Mouse (Mus musculus) bone marrow, adult 2 months (tissue): ENCODE measurements at regions not wholly inside any gene's neighbourhood (a gene's known extent, or its start where the extent isn't known, plus 50 kb on each side); places are given as distances from the start of the nearest gene placed in this dataset.

Experiments used
- CTCF ChIP-seq: fragments of 200-500 bp; IDR thresholded peaks from 2 replicates; pipeline ENCODE4 v1.5.1; 2011; ENCODE audit warnings: low read length, control low read depth; ENCODE audit not compliant: control insufficient read depth, insufficient read depth
- POLR2A ChIP-seq: fragments of 200-500 bp; IDR thresholded peaks from 2 replicates; pipeline ENCODE4 v1.6.1; 2011; ENCODE audit warnings: low read depth, mild to moderate bottlenecking, control low read depth, low read length, borderline replicate concordance; ENCODE audit not compliant: control insufficient read depth

- TF ChIP-seq CTCF (no peak), POLR2A (no peak)
These were observed 210.1 kb downstream of the Etnk1 start for GRCm38 (mm10) chr6:143377121-143377520.
